Mouse (Mus musculus) liver, embryonic 12.5 days (tissue): ENCODE measurements around the gene Slc17a9. TPM values are rescaled to one million over a fixed set of nuclear protein-coding genes. Genes with fewer than 3 reads are reported as not detected.

Experiments used
- ATAC-seq: fragments of 200-750 bp; cut with Nextera tagmentation; 2 replicates; pipeline ENCODE4 v1.8.0; 2017; ENCODE audit warnings: moderate number of reproducible peaks, mild to moderate bottlenecking, moderate library complexity
- H3K27ac ChIP-seq: fragments of 300-500 bp; sonication (generic); 2 replicates; pipeline ENCODE4 v1.5.1; 2016; ENCODE audit warnings: mild to moderate bottlenecking
- H3K27me3 ChIP-seq: fragments of 300-500 bp; sonication (generic); replicated peaks from 2 replicates; pipeline ENCODE4 v1.6.1; 2016; ENCODE audit warnings: mild to moderate bottlenecking, moderate library complexity
- H3K36me3 ChIP-seq: fragments of 300-500 bp; sonication (generic); 2 replicates; pipeline ENCODE4 v1.6.1; 2016; ENCODE audit warnings: mild to moderate bottlenecking, moderate library complexity
- H3K4me1 ChIP-seq: fragments of 300-500 bp; sonication (generic); 2 replicates; pipeline ENCODE4 v1.6.1; 2016
- H3K4me2 ChIP-seq: fragments of 300-500 bp; sonication (generic); 2 replicates; pipeline ENCODE4 v1.6.1; 2016; ENCODE audit warnings: mild to moderate bottlenecking, moderate library complexity
- H3K4me3 ChIP-seq: fragments of 300-500 bp; sonication (generic); 2 replicates; pipeline ENCODE4 v1.5.1; 2016; ENCODE audit warnings: mild to moderate bottlenecking, moderate library complexity
- H3K9ac ChIP-seq: fragments of 300-500 bp; sonication (generic); 2 replicates; pipeline ENCODE4 v1.6.1; 2016; ENCODE audit warnings: mild to moderate bottlenecking, moderate library complexity
- H3K9me3 ChIP-seq: fragments of 300-500 bp; sonication (generic); replicated peaks from 2 replicates; pipeline ENCODE4 v1.6.1; 2016; ENCODE audit warnings: mild to moderate bottlenecking, moderate library complexity
- WGBS: fragments of 180-500 bp; shearing (Covaris S2); methylation state at CpG from one replicate; pipeline ENCODE4 v1.1.7; 2016; ENCODE audit not compliant: insufficient replicate concordance; 5-methylcytosine and 5-hydroxymethylcytosine counted together
- polyA plus RNA-seq: library from polyadenylated mRNA; unstranded; fragments of >200 nt; fragmentation: Nextera tagmentation; extraction: Ambion mirVana; gene quantifications from 2 replicates; pipeline ENCODE4 v1.2.1, GENCODE M21; 2016

Gene Slc17a9
- 4.3 and 4.9 TPM in 2 replicates for polyA plus RNA-seq

DNA sequence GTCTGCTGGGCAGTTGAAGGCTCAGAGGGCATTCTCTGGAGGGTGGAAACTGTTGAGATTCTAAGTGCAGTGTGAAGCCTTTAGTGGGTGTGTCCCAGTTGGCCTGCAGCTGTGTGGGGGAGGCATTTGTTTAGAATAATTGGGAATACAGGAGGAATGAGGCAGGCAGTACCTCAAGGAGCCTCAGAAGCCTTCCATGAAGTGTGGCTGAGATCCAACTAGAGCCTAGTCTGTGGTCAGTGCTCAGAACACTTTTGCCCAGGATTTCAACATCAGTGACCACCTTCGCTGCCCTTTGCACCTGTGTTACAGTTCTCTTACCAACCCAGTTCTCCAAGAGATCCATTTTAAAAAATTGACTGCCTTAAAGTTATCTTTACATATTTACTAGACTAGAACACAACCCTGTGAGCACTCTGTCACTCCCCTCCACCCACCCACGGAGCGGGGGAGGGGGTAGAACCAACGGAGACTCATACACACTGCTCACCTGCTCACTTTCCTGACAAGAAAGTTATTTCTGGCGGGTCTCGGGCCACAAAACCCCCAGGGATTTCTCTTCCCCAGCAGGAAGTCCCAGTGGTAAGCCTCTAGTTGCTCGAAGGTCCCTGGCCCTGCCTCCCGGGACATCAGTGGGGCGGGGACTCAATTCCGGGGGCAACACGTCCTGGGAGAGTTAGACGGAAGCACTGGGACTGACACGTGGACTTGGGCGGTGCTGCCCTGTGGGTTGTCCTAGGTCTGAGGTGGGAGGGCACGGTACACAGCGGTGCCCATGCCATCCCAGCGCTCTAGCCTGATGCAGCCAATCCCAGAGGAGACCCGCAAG, at the start of gene Slc17a9:
Gene Slc17a9 (plus strand): TSS at position 679 of the 829 bp plus-strand sequence.
- peak within 1 kb of the TSS; percentile 55 for H3K27ac ChIP-seq
- peak within 1 kb of the TSS; percentile 54 for H3K9ac ChIP-seq

GRCm38 (mm10) chr2:180676706-180677105, 48.4 kb upstream of the Slc17a9 start:
- Histone ChIP-seq H3K36me3 (peaks cover 63% of the 10 kb centered on the region), H3K27ac (no peak overlapping the region)
- ATAC-seq, result no peak

More for the DNA sequence above, at the start of gene Slc17a9:
- Histone ChIP-seq H3K4me1 (peaks cover 54% of the 10 kb centered on the region), H3K27me3 (no peaks in the 10 kb centered on the region), H3K4me2 (peak within 1 kb of the TSS; percentile 64), H3K36me3 (peaks cover 46% of the 10 kb centered on the region), H3K4me3 (peak within 1 kb of the TSS; percentile 46), H3K9me3 (no peaks in the 10 kb centered on the region)
- WGBS, result 5% methylated on average over 18 of the region's 18 CpGs
- ATAC-seq, result peak; percentile 82

GRCm38 (mm10) chr2:180678609-180679140, 46.4 kb upstream of the Slc17a9 start:
- H3K9ac ChIP-seq, result no peak overlapping the region
- no peak overlapping the region for H3K27ac ChIP-seq
- H3K4me3 ChIP-seq, result no peak overlapping the region
- H3K4me1 ChIP-seq, result peaks cover 18% of the 10 kb centered on the region
- H3K4me2 ChIP-seq, result no peak overlapping the region
- peak; percentile 36 for ATAC-seq
- H3K36me3 ChIP-seq, result peaks cover 63% of the 10 kb centered on the region
- H3K9me3 ChIP-seq, result no peaks in the 10 kb centered on the region
- H3K27me3 ChIP-seq, result no peaks in the 10 kb centered on the region
- 24% methylated on average over 4 of the region's 4 CpGs for WGBS

More at GRCm38 (mm10) chr2:180676706-180677105, 48.4 kb upstream of the Slc17a9 start:
- 85% methylated on average over 2 of the region's 2 CpGs for WGBS
- H3K4me1 ChIP-seq, result peaks cover 7% of the 10 kb centered on the region; the same call in 1 of the 2 replicates
- H3K9me3 ChIP-seq, result no peaks in the 10 kb centered on the region
- H3K4me3 ChIP-seq, result no peak overlapping the region
- no peak overlapping the region for H3K4me2 ChIP-seq
- no peak overlapping the region for H3K9ac ChIP-seq
- H3K27me3 ChIP-seq, result no peaks in the 10 kb centered on the region

GRCm38 (mm10) chr2:180681225-180681624, 43.8 kb upstream of the Slc17a9 start:
- Histone ChIP-seq H3K9ac (no peak overlapping the region), H3K27me3 (no peaks in the 10 kb centered on the region), H3K9me3 (no peaks in the 10 kb centered on the region), H3K27ac (no peak overlapping the region), H3K36me3 (peaks cover 70% of the 10 kb centered on the region), H3K4me2 (no peak overlapping the region), H3K4me1 (peaks cover 38% of the 10 kb centered on the region), H3K4me3 (no peak overlapping the region)
- 84% methylated on average over 2 of the region's 2 CpGs for WGBS
- no peak for ATAC-seq

DNA sequence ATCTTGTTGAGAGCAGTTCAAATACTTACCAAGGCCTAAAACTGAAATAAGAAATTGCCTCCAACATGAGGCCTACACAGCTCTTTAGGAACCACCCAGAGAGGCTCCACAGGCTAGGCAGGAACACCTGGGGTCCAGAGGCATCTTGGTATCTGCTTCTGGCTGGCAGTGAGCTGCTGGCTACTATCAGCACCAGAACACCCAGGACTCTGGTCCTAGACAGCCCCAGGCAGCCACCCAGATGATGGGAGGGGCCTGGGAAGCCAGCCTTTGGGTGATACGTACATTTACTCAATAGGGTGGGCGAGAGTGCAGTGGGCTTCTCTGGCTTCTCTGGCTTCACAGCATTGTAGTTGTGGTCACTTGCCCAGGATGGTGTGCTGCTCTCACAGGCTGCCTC, 41.5 kb upstream of the Slc17a9 start:
- 75% methylated on average over 2 of the region's 2 CpGs for WGBS
- Histone ChIP-seq H3K4me2 (peak overlapping the region; percentile 32), H3K27me3 (no peaks in the 10 kb centered on the region), H3K4me3 (no peak overlapping the region), H3K9me3 (no peaks in the 10 kb centered on the region), H3K9ac (peak overlapping the region; percentile 25; the same call in 1 of the 2 replicates), H3K4me1 (peaks cover 38% of the 10 kb centered on the region), H3K27ac (peak overlapping the region; percentile 37), H3K36me3 (peaks cover 90% of the 10 kb centered on the region)
- peak; percentile 85 for ATAC-seq

DNA sequence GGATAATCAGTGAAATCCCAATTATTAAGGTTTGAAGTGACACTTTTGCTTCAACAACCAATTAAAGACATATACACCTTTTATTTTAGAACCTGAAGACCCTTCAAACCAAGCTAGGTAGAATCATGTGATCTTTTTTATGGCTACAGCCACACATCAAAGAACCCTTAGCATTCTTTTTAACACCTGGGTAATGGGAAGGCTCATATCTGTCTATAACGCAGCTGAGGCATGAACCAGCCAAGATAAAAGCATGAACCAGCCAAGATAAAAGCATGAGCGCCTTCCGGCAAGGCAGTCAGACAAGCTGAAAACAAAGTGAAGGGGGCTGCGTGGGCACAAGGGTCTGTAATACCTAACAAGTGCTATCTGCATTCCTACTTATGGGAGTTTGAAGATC, 41.0 kb upstream of the Slc17a9 start:
- WGBS, result 46% methylated on average over 4 of the region's 4 CpGs

DNA sequence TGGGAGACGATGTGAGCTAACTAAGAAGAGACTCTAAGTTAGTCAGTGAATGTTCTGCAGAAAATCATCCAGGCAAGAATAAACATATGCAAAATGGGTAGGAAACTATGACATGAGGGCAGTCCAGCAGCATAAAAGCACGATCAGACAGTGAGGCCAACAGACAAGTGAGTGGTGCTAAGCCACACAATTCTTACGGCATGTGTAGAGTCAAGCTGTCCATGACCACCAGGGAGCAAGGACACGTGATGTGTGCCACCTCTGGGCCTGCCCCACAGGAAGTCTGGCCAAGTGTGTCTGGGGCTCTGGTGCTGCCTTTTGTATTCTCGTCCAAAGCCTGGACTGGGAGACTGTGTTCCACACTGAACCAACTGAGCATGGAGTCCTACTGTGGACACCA, 35.2 kb upstream of the Slc17a9 start:
- H3K9ac ChIP-seq, result no peak overlapping the region
- no peaks in the 10 kb centered on the region for H3K9me3 ChIP-seq
- 78% methylated on average over 5 of the region's 5 CpGs for WGBS
- peaks cover 34% of the 10 kb centered on the region for H3K4me1 ChIP-seq
- H3K27me3 ChIP-seq, result no peaks in the 10 kb centered on the region
- ATAC-seq, result no peak
- no peak overlapping the region for H3K27ac ChIP-seq
- H3K4me3 ChIP-seq, result no peak overlapping the region
- peaks cover 71% of the 10 kb centered on the region for H3K36me3 ChIP-seq
- H3K4me2 ChIP-seq, result no peak overlapping the region

More for the DNA sequence above, 41.0 kb upstream of the Slc17a9 start:
- peak overlapping the region; percentile 32 for H3K4me2 ChIP-seq
- H3K4me1 ChIP-seq, result peaks cover 34% of the 10 kb centered on the region
- H3K4me3 ChIP-seq, result no peak overlapping the region
- no peaks in the 10 kb centered on the region for H3K27me3 ChIP-seq
- ATAC-seq, result 0 out of 2 replicates have a peak, but pooled peaks have one; percentile 25
- peak overlapping the region; percentile 25; the same call in 1 of the 2 replicates for H3K9ac ChIP-seq
- peaks cover 95% of the 10 kb centered on the region for H3K36me3 ChIP-seq
- no peaks in the 10 kb centered on the region for H3K9me3 ChIP-seq
- H3K27ac ChIP-seq, result peak overlapping the region; percentile 37

- H3K4me2 ChIP-seq, result no peak overlapping the region
- no peak overlapping the region for H3K9ac ChIP-seq
- H3K9me3 ChIP-seq, result no peaks in the 10 kb centered on the region
- peaks cover 52% of the 10 kb centered on the region for H3K4me1 ChIP-seq
- H3K27me3 ChIP-seq, result no peaks in the 10 kb centered on the region
- peak overlapping the region; percentile 27; the same call in 1 of the 2 replicates for H3K27ac ChIP-seq
- 3% methylated on average over 1 of the region's 1 CpGs for whole genome bisulfite sequencing
- no peak for ATAC-seq
- no peak overlapping the region for H3K4me3 ChIP-seq
- H3K36me3 ChIP-seq, result peaks cover 43% of the 10 kb centered on the region
Measured at GRCm38 (mm10) chr2:180692630-180693029, 32.4 kb upstream of the Slc17a9 start.

DNA sequence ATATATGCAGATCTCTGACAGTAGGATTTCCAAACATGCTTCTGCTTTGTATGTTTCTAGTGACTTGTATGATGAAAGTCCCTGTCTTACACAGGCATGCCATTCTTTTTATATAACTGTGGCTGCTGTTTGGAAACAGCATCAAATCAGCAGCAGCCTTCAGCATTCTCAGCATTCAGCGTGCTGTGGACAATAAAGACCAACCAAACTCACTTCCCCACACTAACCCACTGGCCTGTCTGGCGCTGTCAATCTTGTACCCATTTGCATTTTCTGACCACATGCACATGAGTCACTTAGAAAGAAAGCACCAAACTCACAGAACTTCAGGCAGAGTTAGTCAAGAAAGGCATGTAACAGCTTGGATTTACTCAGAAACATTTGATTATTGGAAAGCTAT, 29.9 kb upstream of the Slc17a9 start:
- H3K27ac ChIP-seq, result no peak overlapping the region
- H3K9me3 ChIP-seq, result no peaks in the 10 kb centered on the region
- H3K4me3 ChIP-seq, result no peak overlapping the region
- H3K36me3 ChIP-seq, result peaks cover 18% of the 10 kb centered on the region
- no peak for ATAC-seq
- H3K27me3 ChIP-seq, result no peaks in the 10 kb centered on the region
- no peak overlapping the region for H3K4me2 ChIP-seq
- H3K9ac ChIP-seq, result no peak overlapping the region
- WGBS, result 46% methylated on average over 2 of the region's 2 CpGs
- H3K4me1 ChIP-seq, result peaks cover 77% of the 10 kb centered on the region

- H3K4me1 ChIP-seq, result peaks cover 90% of the 10 kb centered on the region
- peak overlapping the region; percentile 94 for H3K4me2 ChIP-seq
- H3K9ac ChIP-seq, result peak overlapping the region; percentile 91
- H3K27me3 ChIP-seq, result no peaks in the 10 kb centered on the region
- WGBS, result 50% methylated on average over 5 of the region's 5 CpGs
- H3K9me3 ChIP-seq, result no peaks in the 10 kb centered on the region
- ATAC-seq, result no peak
- peak overlapping the region; percentile 72 for H3K4me3 ChIP-seq
- peak overlapping the region; percentile 95 for H3K27ac ChIP-seq
- peaks cover 9% of the 10 kb centered on the region for H3K36me3 ChIP-seq
Measured at GRCm38 (mm10) chr2:180700457-180700856, 24.6 kb upstream of the Slc17a9 start.

DNA sequence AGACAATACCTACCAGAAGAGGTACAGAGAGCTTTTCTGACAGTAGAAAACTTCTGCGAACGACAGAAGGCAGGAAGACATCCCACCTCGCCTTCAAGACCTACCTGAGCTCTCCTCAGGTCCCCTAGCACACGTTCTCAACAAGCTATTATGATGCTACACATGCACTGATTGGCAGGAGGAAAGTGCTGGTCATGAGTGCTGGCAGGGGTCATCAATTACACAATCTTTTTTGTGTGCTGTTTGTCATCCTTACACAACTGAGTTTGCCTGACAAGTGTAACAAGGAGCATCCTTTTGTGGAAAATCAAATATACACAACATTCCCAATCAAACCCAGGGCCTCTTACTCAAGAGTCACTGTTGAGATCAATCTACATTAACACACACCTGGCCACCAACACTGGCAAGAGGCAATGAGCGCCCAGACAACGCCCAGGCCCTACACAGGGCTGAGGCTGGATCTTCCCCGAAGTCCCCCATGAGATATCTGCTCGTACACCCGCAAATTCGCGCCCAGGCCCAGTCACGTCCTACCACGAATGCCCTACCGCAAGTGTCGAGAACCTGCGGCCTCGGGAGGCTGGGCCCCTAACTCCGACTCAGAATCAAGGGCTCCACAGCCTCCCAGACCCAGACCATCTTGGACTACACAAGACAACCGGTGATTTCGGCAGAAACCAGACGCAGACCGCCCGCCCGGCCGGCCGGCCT, 23.9 kb upstream of the Slc17a9 start:
- peak; percentile 48 for ATAC-seq
- 3% methylated on average over 26 of the region's 26 CpGs for WGBS
- peaks cover 90% of the 10 kb centered on the region for H3K4me1 ChIP-seq
- H3K27ac ChIP-seq, result peak overlapping the region; percentile 95
- no peaks in the 10 kb centered on the region for H3K9me3 ChIP-seq
- H3K9ac ChIP-seq, result peak overlapping the region; percentile 91
- peak overlapping the region; percentile 72 for H3K4me3 ChIP-seq
- peaks cover 17% of the 10 kb centered on the region for H3K36me3 ChIP-seq
- no peaks in the 10 kb centered on the region for H3K27me3 ChIP-seq
- H3K4me2 ChIP-seq, result peak overlapping the region; percentile 94
